Mouse (Mus musculus) lung, postnatal 10 days (tissue): ENCODE measurements around the gene Rpl3.

Source experiments
- DNase-seq: peaks from one replicate; pipeline ENCODE4 v3.0.0; 2021

Gene Rpl3

GRCm38 (mm10) chr15:80114414-80114813 lies 22.7 kb upstream of the Rpl3 start:
- DNase-seq: no peak

GRCm38 (mm10) chr15:80112499-80112898 lies 20.8 kb upstream of the Rpl3 start:
- no peak for DNase-seq

GRCm38 (mm10) chr15:80111436-80111835 lies 19.8 kb upstream of the Rpl3 start:
- DNase-seq: no peak

GRCm38 (mm10) chr15:80107575-80107974 lies 15.9 kb upstream of the Rpl3 start:
- DNase-seq: no peak

GRCm38 (mm10) chr15:80107143-80107542 lies 15.5 kb upstream of the Rpl3 start:
- no peak for DNase-seq

GRCm38 (mm10) chr15:80105490-80106410 lies 14.1 kb upstream of the Rpl3 start:
- no peak for DNase-seq

GRCm38 (mm10) chr15:80102495-80102894 lies 10.8 kb upstream of the Rpl3 start:
- DNase-seq: no peak

- no peak for DNase-seq
Measured at GRCm38 (mm10) chr15:80101503-80101902, 9.8 kb upstream of the Rpl3 start.

- DNase-seq: no peak
Measured at GRCm38 (mm10) chr15:80100871-80101270, 9.2 kb upstream of the Rpl3 start.

- DNase-seq: no peak
Measured at GRCm38 (mm10) chr15:80100196-80100595, 8.5 kb upstream of the Rpl3 start.

- no peak for DNase-seq
Measured at GRCm38 (mm10) chr15:80099477-80099876, 7.8 kb upstream of the Rpl3 start.

GRCm38 (mm10) chr15:80098809-80099208 lies 7.1 kb upstream of the Rpl3 start:
- no peak for DNase-seq

- DNase-seq: no peak
Measured at GRCm38 (mm10) chr15:80097999-80098461, 6.4 kb upstream of the Rpl3 start.

- peak; percentile 51 for DNase-seq
Measured at GRCm38 (mm10) chr15:80096946-80097881, 5.5 kb upstream of the Rpl3 start.

GRCm38 (mm10) chr15:80096406-80096805 lies 4.7 kb upstream of the Rpl3 start:
- DNase-seq: no peak

- no peak for DNase-seq
Measured at GRCm38 (mm10) chr15:80095596-80095995, 3.9 kb upstream of the Rpl3 start.

GRCm38 (mm10) chr15:80094201-80094600 lies 2.5 kb upstream of the Rpl3 start:
- no peak for DNase-seq

GRCm38 (mm10) chr15:80092599-80092998 lies 931 bp upstream of the Rpl3 start:
- no peak for DNase-seq

GRCm38 (mm10) chr15:80092041-80092441 lies 373 bp upstream of the Rpl3 start:
- DNase-seq: no peak

- DNase-seq: no peak
Measured at GRCm38 (mm10) chr15:80090741-80091120, 937 bp downstream of the Rpl3 start.

GRCm38 (mm10) chr15:80090155-80090554 lies 1.5 kb downstream of the Rpl3 start:
- DNase-seq: no peak

GRCm38 (mm10) chr15:80088637-80089036 lies 3.0 kb downstream of the Rpl3 start:
- peak; percentile 96 for DNase-seq

GRCm38 (mm10) chr15:80087406-80088012 lies 4.2 kb downstream of the Rpl3 start:
- no peak for DNase-seq
